Mouse (Mus musculus): ENCODE results near the gene Creb5.
A peak's percentile ranks its signal among the peaks of the same experiment; 100 is the strongest.
"Not testable (repeated sequence)": the region's sequence is repeated elsewhere in the genome, so short reads cannot be mapped to it uniquely, and the experiment has no call there.

The Creb5 gene

DNA sequence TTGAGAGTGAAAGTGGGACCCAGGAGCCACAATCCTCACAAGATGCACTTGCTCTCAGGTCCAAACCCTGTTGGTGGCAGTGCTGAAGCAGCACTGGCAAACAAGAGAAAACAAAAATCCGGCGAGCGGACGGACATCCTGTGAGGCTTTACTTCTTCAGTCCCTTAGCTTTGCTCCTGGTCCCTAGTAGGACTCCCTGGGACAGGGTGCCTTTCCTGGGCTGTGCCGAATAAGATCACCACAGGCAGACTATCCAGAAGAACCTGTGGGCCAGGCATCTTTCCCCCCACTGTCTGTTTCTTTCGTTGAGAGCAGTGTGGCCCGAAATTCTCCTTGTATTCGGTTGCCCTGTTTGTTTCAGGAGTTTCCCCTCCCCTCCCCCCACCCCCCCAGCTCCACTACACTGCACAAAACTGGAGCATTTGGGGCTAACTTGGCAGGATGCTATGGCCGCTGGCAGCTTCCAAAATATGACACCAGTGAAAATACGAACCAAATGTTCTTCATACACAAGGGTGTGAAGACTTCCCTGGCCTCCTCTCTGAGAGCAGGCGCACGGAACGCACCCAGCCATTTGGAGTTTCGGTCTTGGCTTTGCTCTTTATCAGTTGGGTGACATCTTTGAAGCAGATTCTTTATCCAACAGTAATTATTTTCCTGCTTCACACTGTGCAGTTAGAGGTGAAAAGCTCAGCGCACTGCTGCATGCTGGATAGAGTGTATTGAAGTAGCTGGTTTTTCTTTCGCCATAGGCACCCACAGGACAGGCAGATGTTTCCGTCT is 32.7 kb downstream of the Creb5 start:
- DNase-seq (ENCODE audit: low spot score): no peak

DNA sequence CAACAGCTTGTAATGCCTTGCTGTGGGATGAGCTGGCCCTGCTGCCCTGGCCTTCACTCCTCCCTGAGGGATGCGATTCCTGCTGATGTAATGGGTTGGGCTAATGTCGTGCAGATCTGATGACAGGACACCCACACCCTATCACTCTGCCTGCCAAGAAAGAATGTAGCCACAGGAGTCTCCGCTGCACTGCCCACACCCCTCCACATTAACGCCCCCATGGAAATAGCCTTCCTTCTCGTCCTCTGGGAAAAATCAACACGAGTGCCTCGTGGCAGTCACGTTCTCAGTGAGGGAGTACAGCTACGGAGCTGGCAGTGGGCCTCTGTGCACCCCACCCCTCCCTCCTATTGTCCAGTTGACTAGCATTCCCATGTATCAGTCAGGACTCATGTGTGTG is 50.3 kb downstream of the Creb5 start:
- DNase-seq (ENCODE audit: low spot score): peak; percentile 44

DNA sequence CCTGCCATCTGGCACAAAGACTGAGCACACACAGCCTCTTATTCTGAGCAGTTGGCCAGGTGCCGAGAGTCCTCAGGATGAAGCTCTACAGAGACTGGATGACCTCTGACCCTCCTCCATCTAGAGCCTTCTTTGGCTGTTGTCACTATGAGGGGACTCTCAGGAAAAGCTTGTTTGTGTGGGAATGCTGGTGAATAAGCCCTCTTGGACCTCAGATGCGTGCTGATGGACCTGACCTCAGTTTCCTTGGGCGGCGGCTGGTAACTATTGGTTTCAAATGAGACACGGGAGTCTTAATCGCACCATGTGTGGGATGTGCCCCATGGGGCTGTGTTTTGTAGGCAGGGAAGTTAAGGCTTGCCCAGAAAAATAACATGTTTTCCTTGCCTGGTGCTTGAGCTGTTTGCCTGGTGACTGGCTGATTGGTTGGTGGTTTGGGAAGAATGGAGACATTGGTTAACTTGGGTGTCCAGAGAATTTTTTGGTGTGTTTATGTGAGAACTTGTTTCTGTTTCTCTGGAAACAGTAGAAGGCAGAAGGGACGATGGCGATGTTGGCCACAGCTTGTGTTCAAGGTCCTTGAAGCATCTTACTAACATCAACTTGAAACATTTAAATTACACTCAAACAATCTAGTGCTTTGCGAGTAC is 65.4 kb downstream of the Creb5 start:
- DNase-seq (ENCODE audit: low spot score): no peak

DNA sequence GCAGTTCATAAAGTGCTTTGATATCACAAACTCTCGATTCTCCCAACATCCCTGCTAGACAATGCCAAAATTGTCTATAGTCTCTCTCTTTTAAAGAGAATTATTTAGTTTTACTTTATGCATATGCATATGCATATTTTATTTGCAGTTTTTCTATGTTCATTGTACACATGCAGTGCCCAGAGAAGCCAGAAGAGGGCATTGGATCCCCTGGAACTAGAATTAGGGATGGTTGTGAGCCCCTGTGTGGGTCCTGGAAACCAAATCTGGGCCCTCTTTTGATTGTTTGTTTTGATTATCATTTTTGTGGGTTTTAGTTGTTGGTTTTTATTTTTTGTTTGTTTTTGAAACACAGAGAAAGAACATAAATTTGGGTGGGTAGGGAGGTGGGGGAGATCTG is 69.3 kb downstream of the Creb5 start:
- no peak for DNase-seq (ENCODE audit: low spot score)

- no peak for DNase-seq (ENCODE audit: low spot score)
These were observed 76.5 kb downstream of the Creb5 start for GRCm38 (mm10) chr6:53363535-53363934.

DNA sequence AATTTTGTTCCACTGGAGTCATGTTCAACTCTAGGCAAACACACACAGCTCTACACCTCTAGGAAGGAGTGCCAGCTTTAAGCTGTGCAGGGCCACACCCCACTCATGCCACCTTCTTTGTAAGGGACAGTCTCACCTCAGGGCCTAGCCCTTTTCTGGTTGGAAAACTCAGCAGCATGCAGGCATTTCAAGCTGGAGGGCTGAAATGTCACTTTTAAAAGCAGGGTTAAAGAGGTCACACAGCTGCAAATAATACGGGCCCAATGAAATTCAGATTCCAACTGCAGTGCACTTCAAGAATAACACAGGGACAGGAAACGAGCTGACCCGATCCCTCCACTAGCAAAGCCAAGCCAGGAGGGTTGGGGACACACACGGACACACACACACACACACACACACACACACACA is 76.9 kb downstream of the Creb5 start:
- DNase-seq (ENCODE audit: low spot score): no peak

- no peak for DNase-seq (ENCODE audit: low spot score)
These were observed 82.1 kb downstream of the Creb5 start for GRCm38 (mm10) chr6:53369147-53369546.

DNA sequence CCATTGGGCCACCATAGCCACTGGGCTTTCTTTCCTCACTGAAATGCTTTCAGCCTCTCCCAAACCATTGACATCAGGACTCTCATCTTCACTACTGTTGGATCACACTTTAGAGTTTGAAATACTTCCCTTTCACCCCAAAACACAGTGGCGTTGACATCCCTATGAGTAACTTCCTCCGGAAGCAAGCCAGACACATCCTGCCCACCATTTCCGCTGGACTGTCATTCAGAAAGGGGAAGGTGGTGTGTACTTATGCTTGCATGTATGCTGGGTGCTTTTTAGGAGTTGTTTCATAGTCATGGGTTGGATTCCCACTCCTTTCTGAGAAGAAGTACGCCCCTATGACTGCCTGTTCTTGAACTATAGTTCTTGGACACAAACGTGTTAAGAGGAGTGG is 82.9 kb downstream of the Creb5 start:
- no peak for DNase-seq (ENCODE audit: low spot score)

- no peak for DNase-seq (ENCODE audit: low spot score)
These were observed 84.9 kb downstream of the Creb5 start for GRCm38 (mm10) chr6:53371962-53372361.

DNA sequence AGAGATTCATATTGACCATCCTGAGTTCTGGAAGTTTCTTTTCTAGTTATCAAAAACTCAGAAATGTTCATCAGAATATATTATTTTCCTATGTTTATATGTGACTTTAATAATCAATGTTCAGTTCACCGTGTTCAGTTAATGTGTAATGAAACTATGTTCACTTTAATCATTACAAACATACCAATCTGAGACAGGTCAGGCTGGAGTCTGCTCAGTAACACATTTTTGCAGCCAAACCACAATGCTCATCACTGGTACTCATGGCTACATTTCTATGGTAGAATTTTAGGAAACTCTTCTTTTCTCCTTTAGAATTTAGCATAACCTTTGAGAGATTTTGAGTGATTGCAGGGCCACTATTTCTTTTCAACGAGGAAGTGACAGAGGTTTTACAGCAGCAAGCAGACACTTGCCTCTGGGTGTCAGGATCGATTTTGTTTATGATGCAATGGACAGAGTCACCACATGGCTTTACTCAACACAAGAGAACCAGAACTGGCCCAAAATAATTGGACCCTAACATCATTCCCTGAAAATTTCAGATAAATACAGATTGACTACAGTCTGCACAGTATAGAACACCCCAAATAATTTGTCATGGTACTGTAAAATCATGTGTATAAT is 87.4 kb downstream of the Creb5 start:
- DNase-seq (ENCODE audit: low spot score): no peak

GRCm38 (mm10) chr6:53389277-53389676 is 102.2 kb downstream of the Creb5 start:
- DNase-seq (ENCODE audit: low spot score): no peak

DNA sequence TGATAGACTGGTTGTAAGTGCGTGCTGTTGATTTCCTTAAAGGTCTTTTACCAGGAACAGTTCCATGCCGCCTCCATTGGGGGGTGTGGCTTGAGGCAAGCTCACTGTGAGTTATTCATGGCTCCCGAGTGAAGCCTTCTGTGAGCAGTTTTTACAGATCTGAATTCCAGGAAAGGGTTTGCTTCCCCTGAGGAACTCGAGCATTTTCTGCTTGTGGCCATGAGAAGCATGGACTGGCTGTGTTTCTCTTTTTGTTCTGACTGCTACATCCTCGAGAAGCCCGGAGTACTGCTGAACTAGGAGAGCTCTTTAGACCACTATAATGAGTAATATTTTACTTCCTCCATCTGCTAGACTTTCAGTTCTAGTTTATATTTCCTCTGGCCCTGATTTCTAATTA is 103.3 kb downstream of the Creb5 start:
- peak; percentile 54 for DNase-seq (ENCODE audit: low spot score)

- DNase-seq (ENCODE audit: low spot score): no peak
These were observed 107.0 kb downstream of the Creb5 start for GRCm38 (mm10) chr6:53394026-53394425.

DNA sequence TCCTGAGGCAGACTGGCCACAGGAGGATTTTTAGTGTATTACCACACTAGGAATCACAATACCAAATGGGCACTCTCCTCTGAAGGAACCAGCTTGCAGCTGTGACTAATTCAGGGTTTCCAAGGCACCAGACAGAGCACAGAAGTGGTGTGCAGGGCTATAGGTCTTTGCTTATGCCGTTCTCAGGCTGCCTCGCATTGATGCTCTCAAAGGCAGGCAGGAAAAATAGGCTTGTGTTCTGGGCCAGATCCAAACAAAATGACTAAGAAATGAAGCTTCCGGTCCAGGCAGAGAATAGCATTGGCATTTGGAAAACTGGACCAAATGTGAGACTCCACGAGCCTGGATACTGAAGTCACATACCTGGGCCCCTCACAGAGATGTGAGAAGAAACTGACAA is 108.1 kb downstream of the Creb5 start:
- DNase-seq (ENCODE audit: low spot score): no peak

GRCm38 (mm10) chr6:53396421-53396820 is 109.4 kb downstream of the Creb5 start:
- DNase-seq (ENCODE audit: low spot score): no peak

DNA sequence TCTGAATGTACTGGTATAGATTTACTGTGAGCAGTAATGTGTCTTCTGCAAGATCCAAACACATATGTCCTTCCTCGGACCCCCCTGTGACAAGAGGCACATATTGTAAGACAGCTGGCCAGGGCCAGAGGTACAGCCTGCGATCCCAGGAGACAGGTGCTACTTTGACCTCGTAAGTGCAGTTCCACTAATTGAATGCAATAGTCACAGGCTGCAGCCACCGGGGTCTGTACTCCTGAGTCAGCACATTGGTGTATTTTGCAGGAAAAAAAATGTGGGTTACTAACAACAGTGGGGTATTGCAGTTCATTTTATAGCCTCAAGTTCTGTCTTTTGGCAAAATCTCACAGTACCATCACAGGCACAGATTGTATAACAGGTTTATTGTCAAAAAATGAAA is 110.7 kb downstream of the Creb5 start:
- DNase-seq (ENCODE audit: low spot score): no peak

DNA sequence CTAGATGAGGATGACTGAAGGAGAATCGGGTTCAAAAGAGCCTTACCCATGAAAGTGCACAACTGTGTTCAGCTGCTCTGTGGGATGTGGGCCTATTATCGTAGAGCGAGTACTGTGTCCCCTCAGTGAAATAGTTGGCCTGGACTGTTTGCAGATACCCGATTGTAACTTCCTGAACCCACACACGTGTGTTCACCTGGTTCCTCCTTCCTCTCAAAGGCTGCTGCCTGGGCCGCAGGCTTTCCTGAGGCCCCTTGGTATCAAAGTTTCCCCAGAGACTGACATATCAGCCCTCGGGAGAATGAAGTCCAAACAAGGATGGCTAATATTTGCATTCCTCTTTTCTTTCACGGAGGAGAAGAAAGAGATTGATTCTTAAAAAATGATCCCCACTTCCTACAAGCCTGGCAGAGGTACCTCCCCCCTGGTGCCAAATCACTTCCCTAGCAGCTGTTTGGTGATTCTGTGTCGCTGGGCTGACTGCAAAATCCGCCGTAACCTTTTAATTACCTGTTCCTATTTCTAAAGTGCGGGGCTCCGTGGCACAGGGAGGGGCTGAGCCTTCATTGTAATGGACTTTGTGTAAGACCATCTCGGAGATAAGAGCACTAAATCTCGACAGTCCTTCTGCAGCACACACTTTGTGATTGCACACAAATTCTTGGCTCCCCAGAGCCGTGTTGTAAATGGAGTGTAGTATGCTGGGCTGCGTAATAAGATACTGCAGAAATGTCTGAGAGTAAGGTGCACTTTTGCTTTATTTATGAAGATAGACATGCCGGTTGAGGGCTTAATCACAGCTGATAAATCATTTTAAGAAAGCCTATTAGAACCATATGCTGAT is 111.4 kb downstream of the Creb5 start:
- no peak for DNase-seq (ENCODE audit: low spot score)

- DNase-seq (ENCODE audit: low spot score): no peak
These were observed 114.3 kb downstream of the Creb5 start for GRCm38 (mm10) chr6:53401364-53401763.

DNA sequence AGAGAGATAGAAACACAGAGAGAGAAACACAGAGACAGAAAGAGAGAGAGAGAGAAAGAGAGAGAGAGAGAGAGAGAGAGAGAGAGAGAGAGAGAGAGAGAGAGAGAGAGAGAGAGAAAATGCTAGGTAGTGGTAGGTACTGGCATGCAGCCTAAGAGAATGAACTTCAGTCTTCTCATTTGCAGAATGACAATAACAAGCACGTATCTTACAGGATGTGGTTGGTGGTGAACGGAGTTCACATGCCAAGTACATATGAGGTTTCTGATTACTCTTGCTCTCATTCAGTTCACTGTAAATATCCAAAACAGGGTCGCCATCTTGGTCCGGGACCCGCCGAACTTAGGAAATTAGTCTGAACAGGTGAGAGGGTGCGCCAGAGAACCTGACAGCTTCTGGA is 115.5 kb downstream of the Creb5 start:
- not testable (repeated sequence) for DNase-seq (ENCODE audit: low spot score)

- DNase-seq (ENCODE audit: low spot score): no peak
These were observed 122.1 kb downstream of the Creb5 start for GRCm38 (mm10) chr6:53409183-53409582.

- DNase-seq (ENCODE audit: low spot score): no peak
These were observed 134.3 kb downstream of the Creb5 start for GRCm38 (mm10) chr6:53421345-53421744.

DNA sequence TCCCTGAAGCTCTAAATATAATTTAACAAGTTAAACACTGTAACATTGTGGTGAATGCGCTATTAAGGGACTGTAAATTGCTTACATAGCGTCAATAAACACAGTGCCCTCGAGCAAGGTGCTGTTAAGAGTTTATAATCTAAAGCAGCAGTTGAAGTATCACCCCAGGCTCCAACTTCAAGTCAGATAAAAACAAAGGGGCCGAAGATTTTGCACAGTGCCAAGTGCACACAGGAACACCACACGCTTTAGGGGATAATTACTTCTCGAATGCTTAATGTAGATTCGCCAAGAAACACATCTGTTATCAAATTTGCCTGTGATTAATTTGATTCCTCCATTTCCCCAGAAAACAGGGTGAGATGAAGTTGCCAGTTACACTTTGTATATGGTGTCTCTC is 142.3 kb downstream of the Creb5 start:
- no peak for DNase-seq (ENCODE audit: low spot score)
